ENCODE assay signal across 8 mouse cellular contexts in genomic region chr13:58128768-58129671, GRCm38 (mm10). TPM values are rescaled to one million over a fixed set of nuclear protein-coding genes. Genes with fewer than 3 reads are reported as not detected.
A peak's percentile ranks its signal among the peaks of the same experiment; 100 is the strongest.
DNase-seq lines count a peak whose midpoint lies in the region; ATAC-seq and TF ChIP-seq lines count a peak whose summit lies in the region.

No protein-coding gene starts in this region.

- no peak for TF ChIP-seq CTCF in embryonic fibroblast, embryonic 13.5 days (IDR thresholded peaks at IDR 0.05; ENCODE audit: borderline replicate concordance, insufficient read depth, low read length)
- TF ChIP-seq CTCF in midbrain, postnatal 0 days (IDR thresholded peaks at IDR 0.05), result no peak; the same call in 1 of the 2 replicates

- H3K4me3 ChIP-seq in embryonic fibroblast, embryonic 13.5 days (ENCODE audit: insufficient read depth, low read length), result peak overlapping the region; percentile 47
- peak overlapping the region; percentile 99 for H3K4me3 ChIP-seq in heart, embryonic 10.5 days
- H3K4me3 ChIP-seq in kidney, embryonic 15.5 days (replicated peaks), result peak overlapping the region; percentile 94
- H3K4me3 ChIP-seq in limb, embryonic 15.5 days, result peak overlapping the region; percentile 75
- peak overlapping the region; percentile 92 for H3K4me3 ChIP-seq in midbrain, postnatal 0 days (ENCODE audit: low read depth, low read length)

- H3K4me1 ChIP-seq in embryonic fibroblast, embryonic 13.5 days (ENCODE audit: control insufficient read depth, insufficient read depth, low read length), result peaks cover 10% of the 10 kb centered on the region
- peaks cover 8% of the 10 kb centered on the region for H3K4me1 ChIP-seq in heart, embryonic 10.5 days
- H3K4me1 ChIP-seq in kidney, embryonic 15.5 days, result peaks cover 30% of the 10 kb centered on the region
- H3K4me1 ChIP-seq in limb, embryonic 15.5 days, result peaks cover 10% of the 10 kb centered on the region; the same call in 1 of the 2 replicates
- H3K4me1 ChIP-seq in midbrain, postnatal 0 days (ENCODE audit: insufficient read depth, low read length), result 0 out of 2 replicates have a peak, but pooled peaks cover 3% of the 10 kb centered on the region

- peak; percentile 97 for ATAC-seq in kidney, embryonic 15.5 days (replicated peaks; ENCODE audit: low FRiP score)
- peak; percentile 97 for ATAC-seq in limb, embryonic 15.5 days (ENCODE audit: insufficient number of reproducible peaks, low FRiP score, low TSS enrichment, low read depth)
- ATAC-seq in midbrain, postnatal 0 days (ENCODE audit: low FRiP score), result peak; percentile 97

- TF ChIP-seq POLR2A in embryonic fibroblast, embryonic 13.5 days (IDR thresholded peaks at IDR 0.05; ENCODE audit: low read depth, low read length), result peak; percentile 68; the same call in 1 of the 2 replicates

- H3K27ac ChIP-seq in embryonic fibroblast, embryonic 13.5 days (ENCODE audit: insufficient read depth, low read length), result peak overlapping the region; percentile 96
- peak overlapping the region; percentile 100 for H3K27ac ChIP-seq in heart, embryonic 10.5 days
- H3K27ac ChIP-seq in kidney, embryonic 15.5 days, result peak overlapping the region; percentile 98
- peak overlapping the region; percentile 98 for H3K27ac ChIP-seq in limb, embryonic 15.5 days
- peak overlapping the region; percentile 100 for H3K27ac ChIP-seq in midbrain, postnatal 0 days (ENCODE audit: low read depth, low read length)

- no peaks in the 10 kb centered on the region for H3K9me3 ChIP-seq in heart, embryonic 10.5 days
- no peaks in the 10 kb centered on the region for H3K9me3 ChIP-seq in kidney, embryonic 15.5 days (replicated peaks)
- no peaks in the 10 kb centered on the region for H3K9me3 ChIP-seq in limb, embryonic 15.5 days
- no peaks in the 10 kb centered on the region for H3K9me3 ChIP-seq in midbrain, postnatal 0 days (ENCODE audit: low read length)

- WGBS in heart, embryonic 10.5 days, result under 1% methylated on average over 83 of the region's 83 CpGs
- WGBS in kidney, embryonic 15.5 days, result under 1% methylated on average over 82 of the region's 83 CpGs
- WGBS in limb, embryonic 15.5 days, result under 1% methylated on average over 82 of the region's 83 CpGs
- WGBS in midbrain, postnatal 0 days, result under 1% methylated on average over 47 of the region's 83 CpGs

- peak; percentile 92 to 93 for DNase-seq in B cell, adult 2 months
- peak; percentile 99 for DNase-seq in brain, adult 2 months (ENCODE audit: low read depth, low spot score)
- DNase-seq in heart, embryonic 10.5 days (ENCODE audit: low spot score), result peak; percentile 98
- peak; percentile 98 for DNase-seq in midbrain, postnatal 0 days (ENCODE audit: low spot score)
- peak; percentile 93 to 95 for DNase-seq in spleen, postnatal 10 days (ENCODE audit: low spot score in 2 of 2)

- H3K36me3 ChIP-seq in heart, embryonic 10.5 days, result peaks cover 7% of the 10 kb centered on the region
- H3K36me3 ChIP-seq in kidney, embryonic 15.5 days, result peaks cover 13% of the 10 kb centered on the region
- H3K36me3 ChIP-seq in limb, embryonic 15.5 days, result 0 out of 2 replicates have a peak, but pooled peaks cover 2% of the 10 kb centered on the region
- no peaks in the 10 kb centered on the region for H3K36me3 ChIP-seq in midbrain, postnatal 0 days (ENCODE audit: insufficient read depth, low read length)

- peak overlapping the region; percentile 84 for H3K9ac ChIP-seq in kidney, embryonic 15.5 days
- peak overlapping the region; percentile 95 for H3K9ac ChIP-seq in limb, embryonic 15.5 days
- H3K9ac ChIP-seq in midbrain, postnatal 0 days (replicated peaks; ENCODE audit: low read length, poor library complexity, severe bottlenecking), result peak overlapping the region; percentile 100

- peak overlapping the region; percentile 76 for H3K4me2 ChIP-seq in kidney, embryonic 15.5 days
- H3K4me2 ChIP-seq in limb, embryonic 15.5 days, result peak overlapping the region; percentile 68
- H3K4me2 ChIP-seq in midbrain, postnatal 0 days (ENCODE audit: low read depth, low read length, poor library complexity, severe bottlenecking), result peak overlapping the region; percentile 87

- H3K27me3 ChIP-seq in heart, embryonic 10.5 days (ENCODE audit: insufficient read depth, poor library complexity, severe bottlenecking), result no peaks in the 10 kb centered on the region
- H3K27me3 ChIP-seq in kidney, embryonic 15.5 days, result no peaks in the 10 kb centered on the region
- H3K27me3 ChIP-seq in limb, embryonic 15.5 days, result no peaks in the 10 kb centered on the region
- H3K27me3 ChIP-seq in midbrain, postnatal 0 days (ENCODE audit: insufficient read depth, low read length), result no peaks in the 10 kb centered on the region

RNA-seq across cellular contexts. Expression of gene Hnrnpa0, which starts 0.7 kb away (rescaled TPM):
- 188 and 202 TPM in 2 replicates for polyA plus RNA-seq in embryonic fibroblast, embryonic 13.5 days (2011; ENCODE audit: insufficient read length, low read depth, missing spikeins)
- 14.0 and 16.6 TPM in 2 replicates for polyA plus RNA-seq in heart, embryonic 10.5 days (2016; fragmentation: Nextera tagmentation; extraction: Ambion mirVana)
- polyA plus RNA-seq in kidney, embryonic 15.5 days (2015; fragmentation: Nextera tagmentation; extraction: Ambion mirVana), result 38.6 and 41.5 TPM in 2 replicates
- 27.8 and 31.7 TPM in 2 replicates for polyA plus RNA-seq in limb, embryonic 15.5 days (2015; fragmentation: Nextera tagmentation; extraction: Ambion mirVana)
- 183 and 185 TPM in 2 replicates for total RNA-seq in midbrain, postnatal 0 days (2014; rRNA removed)
- polyA plus RNA-seq in midbrain, postnatal 0 days (2015; fragmentation: Nextera tagmentation; extraction: Ambion mirVana), result 51.4 and 62.5 TPM in 2 replicates

RNA-seq across cellular contexts. Expression of gene Klhl3, which starts 15.6 kb away (rescaled TPM):
- polyA plus RNA-seq in embryonic fibroblast, embryonic 13.5 days (2011; ENCODE audit: insufficient read length, low read depth, missing spikeins), result 0.43 and 0.53 TPM in 2 replicates
- 2.5 and 3.4 TPM in 2 replicates for polyA plus RNA-seq in heart, embryonic 10.5 days (2016; fragmentation: Nextera tagmentation; extraction: Ambion mirVana)
- 6.5 and 7.2 TPM in 2 replicates for polyA plus RNA-seq in kidney, embryonic 15.5 days (2015; fragmentation: Nextera tagmentation; extraction: Ambion mirVana)
- polyA plus RNA-seq in limb, embryonic 15.5 days (2015; fragmentation: Nextera tagmentation; extraction: Ambion mirVana), result 2.8 and 3.7 TPM in 2 replicates
- total RNA-seq in midbrain, postnatal 0 days (2014; rRNA removed), result 11.0 and 13.4 TPM in 2 replicates
- polyA plus RNA-seq in midbrain, postnatal 0 days (2015; fragmentation: Nextera tagmentation; extraction: Ambion mirVana), result 9.8 and 11.2 TPM in 2 replicates

RNA-seq across cellular contexts. Expression of gene Idnk, which starts 28.4 kb away (rescaled TPM):
- polyA plus RNA-seq in embryonic fibroblast, embryonic 13.5 days (2011; ENCODE audit: insufficient read length, low read depth, missing spikeins), result 20.0 and 27.7 TPM in 2 replicates
- polyA plus RNA-seq in heart, embryonic 10.5 days (2016; fragmentation: Nextera tagmentation; extraction: Ambion mirVana), result 35.0 and 36.5 TPM in 2 replicates
- 37.2 and 39.4 TPM in 2 replicates for polyA plus RNA-seq in kidney, embryonic 15.5 days (2015; fragmentation: Nextera tagmentation; extraction: Ambion mirVana)
- 29.3 and 33.0 TPM in 2 replicates for polyA plus RNA-seq in limb, embryonic 15.5 days (2015; fragmentation: Nextera tagmentation; extraction: Ambion mirVana)
- 18.4 and 23.3 TPM in 2 replicates for total RNA-seq in midbrain, postnatal 0 days (2014; rRNA removed)
- polyA plus RNA-seq in midbrain, postnatal 0 days (2015; fragmentation: Nextera tagmentation; extraction: Ambion mirVana), result 54.3 and 54.6 TPM in 2 replicates

Comparison
In these comparisons a context has a peak if more than half of its experiments do, and no peak if none do; other contexts are left out.
1. Peak in every context shown above with its lines: DNase-seq, ATAC-seq, H3K4me3 ChIP-seq and H3K27ac ChIP-seq.
2. H3K4me3 ChIP-seq: peak in every context shown above with its lines; median percentile 99 in heart, embryonic 10.5 days; 94 in kidney, embryonic 15.5 days; 92 in midbrain, postnatal 0 days; 75 in limb, embryonic 15.5 days; 47 in embryonic fibroblast, embryonic 13.5 days.